Mouse (Mus musculus) embryonic facial prominence, embryonic 15.5 days (tissue): Measurements from ENCODE around the gene Wnt10a. TPM values are rescaled to one million over a fixed set of nuclear protein-coding genes. Genes with fewer than 3 reads are reported as not detected.

Experiments used
- ATAC-seq: fragments of 200-750 bp; cut with Nextera tagmentation; 2 replicates; pipeline ENCODE4 v1.8.0; 2017; ENCODE audit warnings: low read depth, moderate TSS enrichment; ENCODE audit not compliant: insufficient number of reproducible peaks, low FRiP score, low TSS enrichment
- H3K27ac ChIP-seq: fragments of 300-500 bp; sonication (generic); replicated peaks from 2 replicates; pipeline ENCODE4 v1.5.1; 2015; ENCODE audit warnings: mild to moderate bottlenecking, inconsistent platforms
- H3K27me3 ChIP-seq: fragments of 300-500 bp; sonication (generic); 2 replicates; pipeline ENCODE4 v1.6.1; 2015; ENCODE audit warnings: inconsistent platforms
- H3K36me3 ChIP-seq: fragments of 300-500 bp; sonication (generic); 2 replicates; pipeline ENCODE4 v1.6.1; 2015; ENCODE audit warnings: mild to moderate bottlenecking, inconsistent platforms
- H3K4me1 ChIP-seq: fragments of 300-500 bp; sonication (generic); 2 replicates; pipeline ENCODE4 v1.6.1; 2015; ENCODE audit warnings: inconsistent platforms
- H3K4me2 ChIP-seq: fragments of 300-500 bp; sonication (generic); replicated peaks from 2 replicates; pipeline ENCODE4 v1.6.1; 2015; ENCODE audit warnings: mild to moderate bottlenecking, inconsistent platforms
- H3K4me3 ChIP-seq: fragments of 300-500 bp; sonication (generic); replicated peaks from 2 replicates; pipeline ENCODE4 v1.5.1; 2015; ENCODE audit warnings: mild to moderate bottlenecking, inconsistent platforms
- H3K9ac ChIP-seq: fragments of 300-500 bp; sonication (generic); 2 replicates; pipeline ENCODE4 v1.6.1; 2015; ENCODE audit warnings: inconsistent platforms
- H3K9me3 ChIP-seq: fragments of 300-500 bp; sonication (generic); replicated peaks from 2 replicates; pipeline ENCODE4 v1.6.1; 2016; ENCODE audit warnings: inconsistent platforms
- WGBS: fragments of 180-500 bp; shearing (Covaris S2); methylation state at CpG from one replicate; pipeline ENCODE4 v1.1.7; 2015; 5-methylcytosine and 5-hydroxymethylcytosine counted together
- polyA plus RNA-seq: library from polyadenylated mRNA; unstranded; fragments of >200 nt; fragmentation: Nextera tagmentation; extraction: Ambion mirVana; gene quantifications from 2 replicates; pipeline ENCODE4 v1.2.1, GENCODE M21; 2015

Gene Wnt10a
- polyA plus RNA-seq: 13.3 and 16.3 TPM in 2 replicates

GRCm38 (mm10) chr1:74791249-74791648, at the start of gene Wnt10a:
Gene Wnt10a, plus strand, starts transcription at chr1:74791516.
- H3K36me3 ChIP-seq: no peaks in the 10 kb centered on the region
- peak within 1 kb of the TSS; percentile 72 for H3K4me2 ChIP-seq
- H3K4me3 ChIP-seq: peak within 1 kb of the TSS; percentile 44
- no peaks in the 10 kb centered on the region for H3K9me3 ChIP-seq
- peaks cover 69% of the 10 kb centered on the region for H3K4me1 ChIP-seq
- peaks cover 61% of the 10 kb centered on the region for H3K27me3 ChIP-seq
- peak within 1 kb of the TSS; percentile 63; the same call in 1 of the 2 replicates for H3K27ac ChIP-seq
- H3K9ac ChIP-seq: peak within 1 kb of the TSS; percentile 12
- WGBS: 2% methylated on average over 11 of the region's 11 CpGs
- no peak for ATAC-seq

GRCm38 (mm10) chr1:74747335-74747734, 44.0 kb upstream of the Wnt10a start:
- peaks cover 10% of the 10 kb centered on the region; the same call in 1 of the 2 replicates for H3K27me3 ChIP-seq
- ATAC-seq: 0 out of 2 replicates have a peak, but pooled peaks have one; percentile 32
- H3K27ac ChIP-seq: no peak overlapping the region
- H3K4me1 ChIP-seq: peaks cover 17% of the 10 kb centered on the region
- 65% methylated on average over 5 of the region's 5 CpGs for WGBS
- no peak overlapping the region for H3K4me3 ChIP-seq
- no peak overlapping the region for H3K9ac ChIP-seq
- no peak overlapping the region for H3K4me2 ChIP-seq
- no peaks in the 10 kb centered on the region for H3K36me3 ChIP-seq
- no peaks in the 10 kb centered on the region for H3K9me3 ChIP-seq

GRCm38 (mm10) chr1:74748643-74749271, 42.6 kb upstream of the Wnt10a start, which contains the start of gene Prkag3:
Gene Prkag3, minus strand, starts transcription at chr1:74749221.
- H3K9me3 ChIP-seq: no peaks in the 10 kb centered on the region
- H3K4me2 ChIP-seq: peak within 1 kb of the TSS; percentile 54
- H3K4me3 ChIP-seq: peak within 1 kb of the TSS; percentile 30
- ATAC-seq: peak; percentile 67; the same call in 1 of the 2 replicates
- no peaks in the 10 kb centered on the region for H3K36me3 ChIP-seq
- no peak within 1 kb of the TSS; the same call in 1 of the 2 replicates for H3K27ac ChIP-seq
- peaks cover 17% of the 10 kb centered on the region for H3K4me1 ChIP-seq
- peaks cover 10% of the 10 kb centered on the region; the same call in 1 of the 2 replicates for H3K27me3 ChIP-seq
- 8% methylated on average over 30 of the region's 30 CpGs for WGBS
- no peak within 1 kb of the TSS for H3K9ac ChIP-seq

- no peaks in the 10 kb centered on the region for H3K36me3 ChIP-seq
- peak; percentile 74 for ATAC-seq
- H3K4me1 ChIP-seq: peaks cover 17% of the 10 kb centered on the region
- peak overlapping the region; percentile 54 for H3K4me2 ChIP-seq
- WGBS: 45% methylated on average over 7 of the region's 7 CpGs
- no peak overlapping the region; the same call in 1 of the 2 replicates for H3K27ac ChIP-seq
- H3K4me3 ChIP-seq: peak overlapping the region; percentile 30
- peaks cover 10% of the 10 kb centered on the region; the same call in 1 of the 2 replicates for H3K27me3 ChIP-seq
- H3K9ac ChIP-seq: no peak overlapping the region
- H3K9me3 ChIP-seq: no peaks in the 10 kb centered on the region
Measured at GRCm38 (mm10) chr1:74749301-74749700, 42.0 kb upstream of the Wnt10a start.

GRCm38 (mm10) chr1:74750683-74751082, 40.6 kb upstream of the Wnt10a start:
- Histone ChIP-seq H3K27me3 (peaks cover 10% of the 10 kb centered on the region; the same call in 1 of the 2 replicates), H3K27ac (no peak overlapping the region), H3K4me3 (no peak overlapping the region), H3K9ac (no peak overlapping the region), H3K4me2 (no peak overlapping the region), H3K4me1 (peaks cover 17% of the 10 kb centered on the region), H3K9me3 (no peaks in the 10 kb centered on the region), H3K36me3 (no peaks in the 10 kb centered on the region)
- ATAC-seq: no peak
- WGBS: 83% methylated on average over 4 of the region's 4 CpGs

- ATAC-seq: no peak
- peaks cover 17% of the 10 kb centered on the region for H3K4me1 ChIP-seq
- WGBS: 74% methylated on average over 8 of the region's 8 CpGs
- peaks cover 10% of the 10 kb centered on the region; the same call in 1 of the 2 replicates for H3K27me3 ChIP-seq
- H3K4me2 ChIP-seq: no peak overlapping the region
- no peaks in the 10 kb centered on the region for H3K36me3 ChIP-seq
- no peaks in the 10 kb centered on the region for H3K9me3 ChIP-seq
- H3K4me3 ChIP-seq: no peak overlapping the region
- H3K27ac ChIP-seq: no peak overlapping the region
- H3K9ac ChIP-seq: no peak overlapping the region
Measured at GRCm38 (mm10) chr1:74752150-74752549, 39.2 kb upstream of the Wnt10a start.

GRCm38 (mm10) chr1:74752833-74753232, 38.5 kb upstream of the Wnt10a start:
- no peak overlapping the region for H3K4me2 ChIP-seq
- H3K27ac ChIP-seq: no peak overlapping the region
- no peak for ATAC-seq
- 98% methylated on average over 3 of the region's 3 CpGs for WGBS
- no peak overlapping the region for H3K4me3 ChIP-seq
- no peak overlapping the region for H3K9ac ChIP-seq
- peaks cover 17% of the 10 kb centered on the region for H3K4me1 ChIP-seq
- H3K27me3 ChIP-seq: peaks cover 10% of the 10 kb centered on the region; the same call in 1 of the 2 replicates
- H3K9me3 ChIP-seq: no peaks in the 10 kb centered on the region
- H3K36me3 ChIP-seq: no peaks in the 10 kb centered on the region

- no peak for ATAC-seq
- Histone ChIP-seq H3K4me2 (no peak overlapping the region), H3K4me1 (peaks cover 12% of the 10 kb centered on the region), H3K27me3 (peaks cover 10% of the 10 kb centered on the region; the same call in 1 of the 2 replicates), H3K9me3 (no peaks in the 10 kb centered on the region), H3K4me3 (no peak overlapping the region), H3K36me3 (no peaks in the 10 kb centered on the region), H3K27ac (no peak overlapping the region), H3K9ac (no peak overlapping the region)
- WGBS: 70% methylated on average over 8 of the region's 8 CpGs
Measured at GRCm38 (mm10) chr1:74753266-74753974, 37.9 kb upstream of the Wnt10a start.

- Histone ChIP-seq H3K27ac (no peak overlapping the region), H3K9me3 (no peaks in the 10 kb centered on the region), H3K36me3 (no peaks in the 10 kb centered on the region), H3K4me1 (peaks cover 3% of the 10 kb centered on the region), H3K27me3 (peaks cover 2% of the 10 kb centered on the region; the same call in 1 of the 2 replicates), H3K4me3 (no peak overlapping the region), H3K9ac (no peak overlapping the region), H3K4me2 (no peak overlapping the region)
- WGBS: 42% methylated on average over 5 of the region's 5 CpGs
- ATAC-seq: no peak; the same call in 1 of the 2 replicates
Measured at GRCm38 (mm10) chr1:74754175-74754785, 37.0 kb upstream of the Wnt10a start.

GRCm38 (mm10) chr1:74759773-74760172, 31.5 kb upstream of the Wnt10a start:
- no peaks in the 10 kb centered on the region for H3K27me3 ChIP-seq
- no peaks in the 10 kb centered on the region; the same call in 1 of the 2 replicates for H3K4me1 ChIP-seq
- no peak for ATAC-seq
- H3K36me3 ChIP-seq: no peaks in the 10 kb centered on the region
- H3K27ac ChIP-seq: no peak overlapping the region
- 24% methylated on average over 4 of the region's 4 CpGs for WGBS
- H3K4me3 ChIP-seq: no peak overlapping the region
- no peak overlapping the region for H3K9ac ChIP-seq
- H3K4me2 ChIP-seq: no peak overlapping the region
- no peaks in the 10 kb centered on the region for H3K9me3 ChIP-seq

GRCm38 (mm10) chr1:74763081-74763480, 28.2 kb upstream of the Wnt10a start:
- ATAC-seq: no peak
- no peaks in the 10 kb centered on the region for H3K9me3 ChIP-seq
- H3K9ac ChIP-seq: no peak overlapping the region
- no peak overlapping the region for H3K4me3 ChIP-seq
- H3K27me3 ChIP-seq: no peaks in the 10 kb centered on the region
- H3K4me2 ChIP-seq: no peak overlapping the region
- H3K27ac ChIP-seq: no peak overlapping the region
- no peaks in the 10 kb centered on the region; the same call in 1 of the 2 replicates for H3K4me1 ChIP-seq
- under 1% methylated on average over 6 of the region's 6 CpGs for WGBS
- H3K36me3 ChIP-seq: no peaks in the 10 kb centered on the region
